Mouse (Mus musculus): ENCODE measurements around the gene Hoxc6.

Hoxc6 gene

GRCm38 (mm10) chr15:103013238-103013984 is 15.4 kb downstream of the Hoxc6 start:
- no peak for DNase-seq (ENCODE audit: low spot score)

GRCm38 (mm10) chr15:103014166-103015008 is 16.3 kb downstream of the Hoxc6 start:
- DNase-seq (ENCODE audit: low spot score) = no peak

GRCm38 (mm10) chr15:103015009-103015399 is 16.9 kb downstream of the Hoxc6 start:
- no peak for DNase-seq (ENCODE audit: low spot score)

GRCm38 (mm10) chr15:103015406-103016166 is 17.5 kb downstream of the Hoxc6 start:
- no peak for DNase-seq (ENCODE audit: low spot score)

GRCm38 (mm10) chr15:103018636-103019035 is 20.6 kb downstream of the Hoxc6 start, which contains the start of gene Hoxc4:
TSS of gene Hoxc4 (plus strand) at chr15:103018934.
- no peak for DNase-seq (ENCODE audit: low spot score)

GRCm38 (mm10) chr15:103020899-103021418 is 22.9 kb downstream of the Hoxc6 start:
- DNase-seq (ENCODE audit: low spot score) = no peak

GRCm38 (mm10) chr15:103021544-103021943 is 23.5 kb downstream of the Hoxc6 start:
- no peak for DNase-seq (ENCODE audit: low spot score)

- no peak for DNase-seq (ENCODE audit: low spot score)
Observed at GRCm38 (mm10) chr15:103024131-103024530, 26.1 kb downstream of the Hoxc6 start.

- no peak for DNase-seq (ENCODE audit: low spot score)
Observed at GRCm38 (mm10) chr15:103027266-103028235, 29.5 kb downstream of the Hoxc6 start.

GRCm38 (mm10) chr15:103028916-103029512 is 31.0 kb downstream of the Hoxc6 start:
- no peak for DNase-seq (ENCODE audit: low spot score)

- no peak for DNase-seq (ENCODE audit: low spot score)
Observed at GRCm38 (mm10) chr15:103030142-103030541, 32.1 kb downstream of the Hoxc6 start.

- DNase-seq (ENCODE audit: low spot score) = no peak
Observed at GRCm38 (mm10) chr15:103032167-103032566, 34.1 kb downstream of the Hoxc6 start.

- no peak for DNase-seq (ENCODE audit: low spot score)
Observed at GRCm38 (mm10) chr15:103032646-103033575, 34.9 kb downstream of the Hoxc6 start.

- no peak for DNase-seq (ENCODE audit: low spot score)
Observed at GRCm38 (mm10) chr15:103034043-103034806, 36.2 kb downstream of the Hoxc6 start.

- DNase-seq (ENCODE audit: low spot score) = no peak
Observed at GRCm38 (mm10) chr15:103034807-103035547, 36.9 kb downstream of the Hoxc6 start.

- DNase-seq (ENCODE audit: low spot score) = no peak
Observed at GRCm38 (mm10) chr15:103035548-103035881, 37.5 kb downstream of the Hoxc6 start.

GRCm38 (mm10) chr15:103037579-103037978 is 39.5 kb downstream of the Hoxc6 start:
- no peak for DNase-seq (ENCODE audit: low spot score)
